Mouse (Mus musculus) embryo, embryonic 10 days (tissue): ENCODE measurements around the gene Coq10b.
"Not testable (repeated sequence)": the region's sequence is repeated elsewhere in the genome, so short reads cannot be mapped to it uniquely, and the experiment has no call there.

Source experiments
- DNase-seq: peaks from one replicate; pipeline ENCODE4 v3.0.0-alpha.2; 2015; ENCODE audit warnings: low spot score

The Coq10b gene

GRCm38 (mm10) chr1:55055322-55056115 is 2.9 kb downstream of the Coq10b start:
- no peak for DNase-seq

GRCm38 (mm10) chr1:55058383-55058782 is 5.8 kb downstream of the Coq10b start:
- not testable (repeated sequence) for DNase-seq

GRCm38 (mm10) chr1:55061099-55061498 is 8.5 kb downstream of the Coq10b start:
- DNase-seq = no peak

GRCm38 (mm10) chr1:55061772-55062171 is 9.2 kb downstream of the Coq10b start:
- no peak for DNase-seq

GRCm38 (mm10) chr1:55072328-55072727 is 19.8 kb downstream of the Coq10b start:
- DNase-seq = not testable (repeated sequence)

- peak; percentile 24 for DNase-seq
Observed at GRCm38 (mm10) chr1:55074757-55075156, 22.2 kb downstream of the Coq10b start.

GRCm38 (mm10) chr1:55075652-55076394 is 23.3 kb downstream of the Coq10b start:
- no peak for DNase-seq

- DNase-seq = no peak
Observed at GRCm38 (mm10) chr1:55076395-55076743, 23.8 kb downstream of the Coq10b start.

GRCm38 (mm10) chr1:55076849-55077516 is 24.4 kb downstream of the Coq10b start:
- DNase-seq = peak; percentile 16

- DNase-seq = no peak
Observed at GRCm38 (mm10) chr1:55079677-55080076, 27.1 kb downstream of the Coq10b start.

GRCm38 (mm10) chr1:55082106-55082505 is 29.5 kb downstream of the Coq10b start:
- peak; percentile 15 for DNase-seq

GRCm38 (mm10) chr1:55085781-55086366 is 33.3 kb downstream of the Coq10b start:
- no peak for DNase-seq

GRCm38 (mm10) chr1:55086868-55087400 is 34.4 kb downstream of the Coq10b start:
- DNase-seq = peak; percentile 37

- DNase-seq = no peak
Observed at GRCm38 (mm10) chr1:55087401-55087904, 34.9 kb downstream of the Coq10b start.

- DNase-seq = peak; percentile 97
Observed at GRCm38 (mm10) chr1:55087932-55088610, 35.5 kb downstream of the Coq10b start, which contains the start of the genes Hspe1 and Hspd1. TSS of gene Hspe1 (plus strand) at chr1:55088132. TSS of gene Hspd1 (minus strand) at chr1:55088243.

- no peak for DNase-seq
Observed at GRCm38 (mm10) chr1:55088611-55089497, 36.3 kb downstream of the Coq10b start.

- DNase-seq = no peak
Observed at GRCm38 (mm10) chr1:55089498-55090064, 37.0 kb downstream of the Coq10b start.

- no peak for DNase-seq
Observed at GRCm38 (mm10) chr1:55092056-55092455, 39.5 kb downstream of the Coq10b start.

- no peak for DNase-seq
Observed at GRCm38 (mm10) chr1:55092469-55092868, 39.9 kb downstream of the Coq10b start.
